In genomic region chr2:103045286-103045685, GRCm38 (mm10) we compare ENCODE assay signal across 34 mouse cellular contexts. TPM values are rescaled to one million over a fixed set of nuclear protein-coding genes. Genes with fewer than 3 reads are reported as not detected.
DNase-seq lines count a peak whose midpoint lies in the region; ATAC-seq and TF ChIP-seq lines count a peak whose summit lies in the region.
"Had no signal": no experiment of that assay in that cellular context is flagged by ENCODE, and none has a peak within 500 bp of the region (broad histone marks: within the 10 kb centered on the region; RNA-seq: fewer than 3 reads in every experiment).

No protein-coding gene starts in this region.

- no peak overlapping the region for H3K9ac ChIP-seq in hindbrain, postnatal 0 days (replicated peaks; ENCODE audit: low read length)
- H3K9ac ChIP-seq: embryonic facial prominence, embryonic 12.5 days; forebrain, embryonic 12.5 days; heart, embryonic 15.5 days; hindbrain, embryonic 12.5 days; lung, embryonic 15.5 days; neural tube, embryonic 13.5 days had no signal

- H3K27ac ChIP-seq in hindbrain, postnatal 0 days, result no peak overlapping the region
- H3K27ac ChIP-seq in hindbrain, embryonic 10.5 days, result no peak overlapping the region
- H3K27ac ChIP-seq: embryonic facial prominence, embryonic 12.5 days; forebrain, embryonic 12.5 days; heart, embryonic 10.5 days; heart, embryonic 15.5 days; hindbrain, embryonic 12.5 days; lung, embryonic 15.5 days; midbrain, embryonic 10.5 days; neural tube, embryonic 13.5 days; stomach, postnatal 0 days had no signal

- peaks cover 3% of the 10 kb centered on the region; the same call in 1 of the 2 replicates for H3K36me3 ChIP-seq in hindbrain, postnatal 0 days (ENCODE audit: insufficient read depth, low read length)
- peaks cover 14% of the 10 kb centered on the region for H3K36me3 ChIP-seq in hindbrain, embryonic 10.5 days
- H3K36me3 ChIP-seq: neural tube, embryonic 13.5 days had no signal

- H3K27me3 ChIP-seq in hindbrain, postnatal 0 days (ENCODE audit: insufficient read depth, low read length), result no peaks in the 10 kb centered on the region
- no peaks in the 10 kb centered on the region for H3K27me3 ChIP-seq in hindbrain, embryonic 10.5 days (ENCODE audit: insufficient read depth, poor library complexity, severe bottlenecking)
- H3K27me3 ChIP-seq: embryonic facial prominence, embryonic 12.5 days; forebrain, embryonic 12.5 days; heart, embryonic 15.5 days; hindbrain, embryonic 12.5 days; lung, embryonic 15.5 days; neural tube, embryonic 13.5 days had no signal

- 70% methylated on average over 2 of the region's 2 CpGs for WGBS in hindbrain, postnatal 0 days
- 88% methylated on average over 2 of the region's 2 CpGs for WGBS in hindbrain, embryonic 10.5 days

- H3K9me3 ChIP-seq in hindbrain, postnatal 0 days (ENCODE audit: low read length), result no peaks in the 10 kb centered on the region
- no peaks in the 10 kb centered on the region for H3K9me3 ChIP-seq in hindbrain, embryonic 10.5 days
- H3K9me3 ChIP-seq: embryonic facial prominence, embryonic 12.5 days; forebrain, embryonic 12.5 days; heart, embryonic 10.5 days; heart, embryonic 15.5 days; hindbrain, embryonic 12.5 days; lung, embryonic 15.5 days; midbrain, embryonic 10.5 days; neural tube, embryonic 13.5 days had no signal

- H3K4me1 ChIP-seq in hindbrain, postnatal 0 days (ENCODE audit: insufficient read depth, low read length), result no peaks in the 10 kb centered on the region
- no peaks in the 10 kb centered on the region for H3K4me1 ChIP-seq in hindbrain, embryonic 10.5 days (replicated peaks)
- H3K4me1 ChIP-seq: forebrain, embryonic 12.5 days; heart, embryonic 10.5 days; heart, embryonic 15.5 days; lung, embryonic 15.5 days; midbrain, embryonic 10.5 days had no signal

- peak; percentile 21 for DNase-seq in hindbrain, postnatal 0 days (ENCODE audit: low spot score)
- DNase-seq in hindbrain, embryonic 10.5 days (ENCODE audit: low spot score), result no peak
- DNase-seq in brain, embryonic 14.5 days (ENCODE audit: low read depth), result peak; percentile 35
- DNase-seq in cerebellum, adult 8-10 months, result peak; percentile 18
- peak; percentile 29 to 36 for DNase-seq in cerebellum, postnatal 36 days
- no peak for DNase-seq in neural tube, embryonic 10.5 days (ENCODE audit: extremely low spot score, low spot score)
- DNase-seq in thymus, postnatal 25 days, result no peak
- no peak for DNase-seq in ovary, adult 18-20 months (ENCODE audit: low spot score)
- DNase-seq: adrenal gland, adult 2 months; adrenal gland, postnatal 36 days; gastrocnemius, postnatal 10 days; heart, adult 11 months; kidney, adult 9 months; kidney, postnatal 10 days; right cerebral cortex, postnatal 25 days; spleen, adult 18-20 months; thymus, adult 2 months; thymus, postnatal 4 days had no signal

- no peak overlapping the region for H3K4me2 ChIP-seq in hindbrain, postnatal 0 days (ENCODE audit: low read depth, low read length)
- H3K4me2 ChIP-seq: embryonic facial prominence, embryonic 12.5 days; forebrain, embryonic 12.5 days; heart, embryonic 15.5 days; hindbrain, embryonic 12.5 days; liver, embryonic 11.5 days; lung, embryonic 15.5 days; neural tube, embryonic 13.5 days had no signal

- TF ChIP-seq CTCF in hindbrain, postnatal 0 days (IDR thresholded peaks at IDR 0.05; ENCODE audit: low read depth), result no peak
- no peak for TF ChIP-seq CTCF in brain, embryonic 14.5 days (IDR thresholded peaks at IDR 0.05; ENCODE audit: borderline replicate concordance, extremely low read depth, insufficient read depth, insufficient read length)

- no peak for ATAC-seq in hindbrain, postnatal 0 days
- ATAC-seq: activated CD4-positive, CD25-positive, alpha-beta regulatory T cell, adult 4 months; CD4-positive, CD25-positive, alpha-beta regulatory T cell, adult 4 months; intestine, postnatal 0 days; midbrain, embryonic 16.5 days had no signal

- no peak overlapping the region for H3K4me3 ChIP-seq in hindbrain, postnatal 0 days (ENCODE audit: low read length)
- no peak overlapping the region for H3K4me3 ChIP-seq in hindbrain, embryonic 10.5 days
- H3K4me3 ChIP-seq: embryonic facial prominence, embryonic 12.5 days; erythroblast, embryonic 14.5 days; forebrain, embryonic 12.5 days; heart, embryonic 10.5 days; heart, embryonic 15.5 days; hindbrain, embryonic 12.5 days; lung, embryonic 15.5 days; midbrain, embryonic 10.5 days; myocyte; neural tube, embryonic 13.5 days had no signal

- no peak for TF ChIP-seq POLR2A in brain, embryonic 14.5 days (IDR thresholded peaks at IDR 0.05; ENCODE audit: borderline replicate concordance, extremely low read depth, insufficient read depth, insufficient read length, poor library complexity, severe bottlenecking)

RNA-seq across cellular contexts. Expression of gene Pdhx, which starts 28.0 kb away (rescaled TPM):
- total RNA-seq in hindbrain, postnatal 0 days (2014; rRNA removed), result 47.2 and 59.6 TPM in 2 replicates
- polyA plus RNA-seq in hindbrain, postnatal 0 days (2015; fragmentation: Nextera tagmentation; extraction: Ambion mirVana), result 66.5 and 67.0 TPM in 2 replicates
- polyA plus RNA-seq in hindbrain, embryonic 10.5 days (2016; fragmentation: Nextera tagmentation; extraction: Ambion mirVana), result 40.3 and 45.2 TPM in 2 replicates
- polyA plus RNA-seq in brain, embryonic 14.5 days (2012; rRNA removed), result 46.9 and 47.6 TPM in 2 replicates

RNA-seq across cellular contexts. Expression of gene Apip, which starts 28.2 kb away (rescaled TPM):
- total RNA-seq in hindbrain, postnatal 0 days (2014; rRNA removed), result 11.9 and 19.8 TPM in 2 replicates
- 40.6 and 42.1 TPM in 2 replicates for polyA plus RNA-seq in hindbrain, postnatal 0 days (2015; fragmentation: Nextera tagmentation; extraction: Ambion mirVana)
- 60.7 and 63.9 TPM in 2 replicates for polyA plus RNA-seq in hindbrain, embryonic 10.5 days (2016; fragmentation: Nextera tagmentation; extraction: Ambion mirVana)
- 29.2 and 34.1 TPM in 2 replicates for polyA plus RNA-seq in brain, embryonic 14.5 days (2012; rRNA removed)

Comparison
In these comparisons a context has a peak if more than half of its experiments do, and no peak if none do; other contexts are left out.
1. DNase-seq: peak in hindbrain, postnatal 0 days (single experiment), brain, embryonic 14.5 days (single experiment), cerebellum, adult 8-10 months (single experiment) and cerebellum, postnatal 36 days (2 of 2); none in hindbrain, embryonic 10.5 days (single experiment), neural tube, embryonic 10.5 days (single experiment), thymus, postnatal 25 days (single experiment) and ovary, adult 18-20 months (single experiment).